ENCODE assay signal across 14 mouse cellular contexts in the genomic region with DNA sequence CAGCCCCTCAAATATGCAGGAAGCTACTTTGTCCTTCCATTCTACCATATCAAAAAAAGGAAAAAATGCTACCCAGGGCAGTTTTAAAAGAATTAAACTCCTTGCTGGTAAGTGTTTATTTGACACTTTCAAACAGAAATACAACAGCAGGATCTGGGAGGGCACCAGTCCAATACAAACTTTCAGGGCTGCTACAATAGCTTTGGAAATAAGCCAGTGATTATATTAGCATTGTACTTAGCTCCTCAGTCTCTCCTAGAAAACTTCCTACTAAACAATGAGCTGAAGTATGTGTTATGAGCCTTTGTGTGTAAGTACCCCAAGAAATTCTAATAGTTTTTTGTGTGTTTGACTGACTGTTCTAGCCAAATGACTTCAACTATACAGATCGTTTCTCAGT.
DNase-seq lines count a peak whose midpoint lies in the region; ATAC-seq and TF ChIP-seq lines count a peak whose summit lies in the region.
"Had no signal": no experiment of that assay in that cellular context is flagged by ENCODE, and none has a peak within 500 bp of the region (broad histone marks: within the 10 kb centered on the region; RNA-seq: fewer than 3 reads in every experiment).

No protein-coding gene starts in this region.

- peak overlapping the region; percentile 60 for H3K27ac ChIP-seq in gastrocnemius, adult 2 months
- no peak overlapping the region for H3K27ac ChIP-seq in kidney, postnatal 0 days
- no peak overlapping the region for H3K27ac ChIP-seq in hindbrain, embryonic 13.5 days
- no peak overlapping the region for H3K27ac ChIP-seq in hindbrain, embryonic 11.5 days (ENCODE audit: low read depth, low read length)
- H3K27ac ChIP-seq: embryonic facial prominence, embryonic 15.5 days; hindbrain, postnatal 0 days; liver, embryonic 13.5 days had no signal

- H3K9me3 ChIP-seq in kidney, postnatal 0 days (replicated peaks; ENCODE audit: low read length): no peaks in the 10 kb centered on the region
- H3K9me3 ChIP-seq in hindbrain, embryonic 13.5 days: 0 out of 2 replicates have a peak, but pooled peaks cover 8% of the 10 kb centered on the region
- no peaks in the 10 kb centered on the region for H3K9me3 ChIP-seq in hindbrain, embryonic 11.5 days (ENCODE audit: control insufficient read depth, low read length)
- H3K9me3 ChIP-seq: embryonic facial prominence, embryonic 15.5 days; liver, embryonic 13.5 days; megakaryocyte, embryonic 14.5 days had no signal

- WGBS in kidney, postnatal 0 days: 56% methylated on average over 1 of the region's 1 CpGs
- WGBS in hindbrain, embryonic 13.5 days: 78% methylated on average over 1 of the region's 1 CpGs
- 78% methylated on average over 1 of the region's 1 CpGs for WGBS in hindbrain, embryonic 11.5 days

- H3K4me1 ChIP-seq in kidney, postnatal 0 days (replicated peaks; ENCODE audit: insufficient read depth, low read length): no peaks in the 10 kb centered on the region
- H3K4me1 ChIP-seq in hindbrain, embryonic 13.5 days (replicated peaks): no peaks in the 10 kb centered on the region
- H3K4me1 ChIP-seq in hindbrain, embryonic 11.5 days (replicated peaks; ENCODE audit: control insufficient read depth, insufficient read depth, low read length): no peaks in the 10 kb centered on the region
- H3K4me1 ChIP-seq: embryonic facial prominence, embryonic 15.5 days; liver, embryonic 13.5 days had no signal

- TF ChIP-seq CTCF in gastrocnemius, adult 2 months (IDR thresholded peaks at IDR 0.05): no peak
- no peak for TF ChIP-seq CTCF in kidney, postnatal 0 days (IDR thresholded peaks at IDR 0.05; ENCODE audit: low read depth)

- no peak for ATAC-seq in kidney, postnatal 0 days (replicated peaks; ENCODE audit: low FRiP score, low read depth)
- no peak for ATAC-seq in hindbrain, embryonic 13.5 days (ENCODE audit: low FRiP score)
- no peak for ATAC-seq in hindbrain, embryonic 11.5 days (ENCODE audit: low FRiP score)
- ATAC-seq: hindbrain, postnatal 0 days; midbrain, embryonic 16.5 days had no signal

- no peak for DNase-seq in gastrocnemius, adult 2 months
- no peak for DNase-seq in gastrocnemius, postnatal 4 days (ENCODE audit: low spot score in 2 of 2)
- peak; percentile 58 for DNase-seq in kidney, postnatal 0 days (ENCODE audit: low spot score)
- DNase-seq in kidney, adult 18-20 months: no peak
- DNase-seq in heart, postnatal 4 days: peak; percentile 18
- DNase-seq in lung, postnatal 14 days: peak; percentile 44
- DNase-seq in hindbrain, embryonic 11.5 days (ENCODE audit: low spot score): no peak
- DNase-seq: cerebellum, adult 11-12 months; liver, embryonic 13.5 days had no signal

- H3K27me3 ChIP-seq in kidney, postnatal 0 days (ENCODE audit: insufficient read depth, low read length): no peaks in the 10 kb centered on the region
- no peaks in the 10 kb centered on the region for H3K27me3 ChIP-seq in hindbrain, embryonic 13.5 days
- no peaks in the 10 kb centered on the region for H3K27me3 ChIP-seq in hindbrain, embryonic 11.5 days (ENCODE audit: control insufficient read depth, insufficient read depth, low read length)
- H3K27me3 ChIP-seq: embryonic facial prominence, embryonic 15.5 days; liver, embryonic 13.5 days; megakaryocyte, embryonic 14.5 days had no signal

- H3K4me2 ChIP-seq in kidney, postnatal 0 days (ENCODE audit: low read length): no peak overlapping the region
- H3K4me2 ChIP-seq in hindbrain, embryonic 13.5 days: no peak overlapping the region
- no peak overlapping the region for H3K4me2 ChIP-seq in hindbrain, embryonic 11.5 days (replicated peaks; ENCODE audit: low read depth, low read length)
- H3K4me2 ChIP-seq: embryonic facial prominence, embryonic 15.5 days; liver, embryonic 13.5 days had no signal

- H3K36me3 ChIP-seq in kidney, postnatal 0 days (ENCODE audit: insufficient read depth, low read length): no peaks in the 10 kb centered on the region
- H3K36me3 ChIP-seq in hindbrain, embryonic 13.5 days: no peaks in the 10 kb centered on the region
- no peaks in the 10 kb centered on the region for H3K36me3 ChIP-seq in hindbrain, embryonic 11.5 days (ENCODE audit: control insufficient read depth, insufficient read depth, low read length)
- H3K36me3 ChIP-seq: embryonic facial prominence, embryonic 15.5 days; liver, embryonic 13.5 days had no signal

- H3K9ac ChIP-seq in kidney, postnatal 0 days (ENCODE audit: low read depth, low read length): no peak overlapping the region
- H3K9ac ChIP-seq in hindbrain, embryonic 13.5 days: no peak overlapping the region
- no peak overlapping the region for H3K9ac ChIP-seq in hindbrain, embryonic 11.5 days (ENCODE audit: low read depth, low read length)
- H3K9ac ChIP-seq: embryonic facial prominence, embryonic 15.5 days; liver, embryonic 13.5 days had no signal

- no peak overlapping the region for H3K4me3 ChIP-seq in gastrocnemius, adult 2 months
- H3K4me3 ChIP-seq in kidney, postnatal 0 days (replicated peaks; ENCODE audit: low read depth, low read length): no peak overlapping the region
- no peak overlapping the region for H3K4me3 ChIP-seq in hindbrain, embryonic 13.5 days
- H3K4me3 ChIP-seq in hindbrain, embryonic 11.5 days (ENCODE audit: low read depth, low read length): no peak overlapping the region
- H3K4me3 ChIP-seq: embryonic facial prominence, embryonic 15.5 days; liver, embryonic 13.5 days; megakaryocyte, embryonic 14.5 days had no signal

- intact Hi-C loops in gastrocnemius, adult 2 months (cut with DNase I): loop anchor here (5.0 to 10.0 kb wide), 2 partner anchors 80 to 142 kb away; no protein-coding TSS in a partner anchor

Comparison
In these comparisons a context has a peak if more than half of its experiments do, and no peak if none do; other contexts are left out.
1. DNase-seq: peak in kidney, postnatal 0 days (single experiment), heart, postnatal 4 days (single experiment) and lung, postnatal 14 days (single experiment); none in gastrocnemius, adult 2 months (single experiment), gastrocnemius, postnatal 4 days (0 of 2), kidney, adult 18-20 months (single experiment) and hindbrain, embryonic 11.5 days (single experiment).